Mouse (Mus musculus): Measurements from ENCODE around the gene Pcsk6. TPM values are rescaled to one million over a fixed set of nuclear protein-coding genes. Genes with fewer than 3 reads are reported as not detected.

Gene Pcsk6
- polyA plus RNA-seq, 1 experiment: 0.04 TPM

DNA sequence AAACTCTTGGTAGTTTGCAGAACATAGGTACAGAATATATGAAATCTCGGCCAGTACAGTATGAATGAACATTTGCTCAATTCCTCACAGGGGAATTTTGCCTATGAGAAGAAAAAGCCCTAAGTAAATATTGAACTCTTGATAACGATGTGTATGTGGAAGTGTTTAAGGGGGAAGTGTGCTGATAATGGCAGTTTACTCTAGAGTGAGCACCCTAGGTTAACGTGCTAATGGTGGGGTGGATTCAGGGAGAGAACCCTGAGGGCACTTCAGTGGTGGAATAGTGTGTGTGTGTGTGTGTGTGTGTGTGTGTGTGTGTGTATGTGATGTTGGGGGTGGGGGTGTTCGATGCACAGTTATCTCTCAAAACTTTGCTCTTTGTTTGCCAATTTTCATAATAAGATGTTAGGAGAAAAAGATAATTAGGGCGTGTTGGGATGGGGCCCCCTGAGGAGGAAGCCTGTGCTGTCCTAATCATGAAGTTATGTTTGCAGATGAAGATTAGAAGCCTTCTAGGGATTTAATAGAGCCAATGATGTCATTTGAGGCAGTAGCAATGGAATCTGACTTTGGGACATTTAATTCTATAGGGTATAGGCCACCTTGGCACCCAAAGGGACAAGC lies 19.2 kb downstream of the Pcsk6 start:
- Histone ChIP-seq H3K79me2 (ENCODE audit: control insufficient read depth, insufficient read depth) (no peaks in the 10 kb centered on the region), H3K4me3 (no peak overlapping the region), H3ac (ENCODE audit: control insufficient read depth, insufficient read length) (no peak overlapping the region), H3K27me3 (ENCODE audit: control insufficient read depth, insufficient read depth, insufficient read length) (no peaks in the 10 kb centered on the region), H3K4me2 (ENCODE audit: low read depth) (no peak overlapping the region), H3K36me3 (ENCODE audit: control insufficient read depth, insufficient read depth) (no peaks in the 10 kb centered on the region)
- no peak for TF ChIP-seq USF1 (IDR thresholded peaks at IDR 0.05; ENCODE audit: low read depth)
- no peak for TF ChIP-seq SRF (IDR thresholded peaks at IDR 0.05; ENCODE audit: control insufficient read depth, insufficient read length, low read depth)
- TF ChIP-seq MAX (IDR thresholded peaks at IDR 0.05; ENCODE audit: low read depth): no peak
- TF ChIP-seq E2F4 (IDR thresholded peaks at IDR 0.05; ENCODE audit: insufficient read depth): no peak
- TF ChIP-seq POLR2A (IDR thresholded peaks at IDR 0.05; ENCODE audit: insufficient read length, low read depth): no peak
- no peak for TF ChIP-seq MYOG (IDR thresholded peaks at IDR 0.05; ENCODE audit: control insufficient read depth in 1 of 3, insufficient read depth in 1 of 3, insufficient read length in 2 of 3, low read depth in 2 of 3)
- TF ChIP-seq CEBPB (IDR thresholded peaks at IDR 0.05; ENCODE audit: insufficient read depth, poor library complexity, severe bottlenecking): no peak
- TF ChIP-seq MYOD1 (IDR thresholded peaks at IDR 0.05; ENCODE audit: control insufficient read depth in 1 of 3, insufficient read length in 2 of 3, low read depth in 2 of 3): no peak
- TF ChIP-seq TCF3 (IDR thresholded peaks at IDR 0.05; ENCODE audit: insufficient read length, low read depth): no peak
- TF ChIP-seq REST (IDR thresholded peaks at IDR 0.05; ENCODE audit: insufficient read depth, insufficient read length): no peak
- TF ChIP-seq POLR2AphosphoS2 (IDR thresholded peaks at IDR 0.05; ENCODE audit: insufficient read length, low read depth): no peak
- TF ChIP-seq TCF12 (IDR thresholded peaks at IDR 0.05; ENCODE audit: insufficient read depth, poor library complexity, severe bottlenecking): no peak

DNA sequence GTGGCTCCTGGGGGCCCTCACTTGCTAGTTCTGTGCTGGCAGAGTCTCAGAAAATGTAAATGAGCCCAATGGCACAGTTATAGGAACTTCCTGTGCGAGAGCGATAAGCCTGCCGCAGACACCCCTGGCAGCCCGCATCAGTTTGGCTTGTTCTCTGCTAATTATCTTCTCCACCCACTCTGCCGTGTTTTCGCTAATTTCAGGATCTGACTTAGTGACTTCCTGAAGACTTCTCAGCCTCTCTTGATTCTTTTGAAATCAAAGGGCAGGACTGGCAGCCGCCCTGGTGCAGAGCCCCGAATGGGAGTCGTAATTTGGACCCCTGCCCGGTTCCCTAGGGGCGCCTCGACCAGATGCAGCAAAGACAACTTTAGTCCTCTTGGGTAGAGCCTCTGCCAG lies 19.8 kb downstream of the Pcsk6 start:
- Histone ChIP-seq H3K36me3 (ENCODE audit: control insufficient read depth, insufficient read depth) (no peaks in the 10 kb centered on the region), H3K79me2 (ENCODE audit: control insufficient read depth, insufficient read depth) (no peaks in the 10 kb centered on the region), H3ac (ENCODE audit: control insufficient read depth, insufficient read length) (no peak overlapping the region), H3K27me3 (ENCODE audit: control insufficient read depth, insufficient read depth, insufficient read length) (no peaks in the 10 kb centered on the region), H3K4me3 (no peak overlapping the region), H3K4me2 (ENCODE audit: low read depth) (no peak overlapping the region)
- no peak for TF ChIP-seq TCF3 (IDR thresholded peaks at IDR 0.05; ENCODE audit: insufficient read length, low read depth)
- no peak for TF ChIP-seq POLR2A (IDR thresholded peaks at IDR 0.05; ENCODE audit: insufficient read length, low read depth)
- no peak for TF ChIP-seq E2F4 (IDR thresholded peaks at IDR 0.05; ENCODE audit: insufficient read depth)
- TF ChIP-seq REST (IDR thresholded peaks at IDR 0.05; ENCODE audit: insufficient read depth, insufficient read length): no peak
- no peak for TF ChIP-seq POLR2AphosphoS2 (IDR thresholded peaks at IDR 0.05; ENCODE audit: insufficient read length, low read depth)
- no peak for TF ChIP-seq CEBPB (IDR thresholded peaks at IDR 0.05; ENCODE audit: insufficient read depth, poor library complexity, severe bottlenecking)
- no peak for TF ChIP-seq MYOD1 (IDR thresholded peaks at IDR 0.05; ENCODE audit: control insufficient read depth in 1 of 3, insufficient read length in 2 of 3, low read depth in 2 of 3)
- no peak for TF ChIP-seq TCF12 (IDR thresholded peaks at IDR 0.05; ENCODE audit: insufficient read depth, poor library complexity, severe bottlenecking)
- TF ChIP-seq USF1 (IDR thresholded peaks at IDR 0.05; ENCODE audit: low read depth): no peak
- TF ChIP-seq MYOG (IDR thresholded peaks at IDR 0.05; ENCODE audit: control insufficient read depth in 1 of 3, insufficient read depth in 1 of 3, insufficient read length in 2 of 3, low read depth in 2 of 3): no peak
- no peak for TF ChIP-seq MAX (IDR thresholded peaks at IDR 0.05; ENCODE audit: low read depth)
- no peak for TF ChIP-seq SRF (IDR thresholded peaks at IDR 0.05; ENCODE audit: control insufficient read depth, insufficient read length, low read depth)

DNA sequence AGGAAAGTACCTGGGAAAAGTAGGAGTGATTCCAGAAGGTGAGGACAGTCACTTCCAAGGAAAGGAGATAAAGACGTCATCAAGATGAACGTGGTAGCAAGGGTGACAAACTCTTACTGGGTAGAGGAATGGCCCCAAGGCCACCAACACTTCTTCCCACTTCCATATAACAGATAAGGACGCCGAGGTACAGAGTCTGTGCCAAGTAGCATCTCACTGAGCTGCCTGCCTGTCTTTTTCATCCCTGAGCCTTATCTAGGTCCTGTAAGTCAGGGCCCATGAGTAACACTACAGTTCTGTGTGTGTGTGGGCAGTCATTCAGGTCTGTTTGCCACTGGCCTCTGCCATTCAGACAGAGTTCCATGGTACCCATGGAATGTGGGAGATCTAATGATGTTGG lies 23.4 kb downstream of the Pcsk6 start:
- TF ChIP-seq MYOG (IDR thresholded peaks at IDR 0.05; ENCODE audit: control insufficient read depth in 1 of 3, insufficient read depth in 1 of 3, insufficient read length in 2 of 3, low read depth in 2 of 3) (no peak), POLR2A (IDR thresholded peaks at IDR 0.05; ENCODE audit: insufficient read length, low read depth) (no peak), TCF12 (IDR thresholded peaks at IDR 0.05; ENCODE audit: insufficient read depth, poor library complexity, severe bottlenecking) (no peak), POLR2AphosphoS2 (IDR thresholded peaks at IDR 0.05; ENCODE audit: insufficient read length, low read depth) (no peak), MYOD1 (IDR thresholded peaks at IDR 0.05; ENCODE audit: control insufficient read depth in 1 of 3, insufficient read length in 2 of 3, low read depth in 2 of 3) (no peak), CEBPB (IDR thresholded peaks at IDR 0.05; ENCODE audit: insufficient read depth, poor library complexity, severe bottlenecking) (no peak), TCF3 (IDR thresholded peaks at IDR 0.05; ENCODE audit: insufficient read length, low read depth) (no peak), USF1 (IDR thresholded peaks at IDR 0.05; ENCODE audit: low read depth) (no peak), SRF (IDR thresholded peaks at IDR 0.05; ENCODE audit: control insufficient read depth, insufficient read length, low read depth) (no peak), E2F4 (IDR thresholded peaks at IDR 0.05; ENCODE audit: insufficient read depth) (no peak), REST (IDR thresholded peaks at IDR 0.05; ENCODE audit: insufficient read depth, insufficient read length) (no peak), MAX (IDR thresholded peaks at IDR 0.05; ENCODE audit: low read depth) (no peak)
- H3K27me3 ChIP-seq (ENCODE audit: control insufficient read depth, insufficient read depth, insufficient read length): peaks cover 9% of the 10 kb centered on the region
- no peak overlapping the region for H3ac ChIP-seq (ENCODE audit: control insufficient read depth, insufficient read length)

DNA sequence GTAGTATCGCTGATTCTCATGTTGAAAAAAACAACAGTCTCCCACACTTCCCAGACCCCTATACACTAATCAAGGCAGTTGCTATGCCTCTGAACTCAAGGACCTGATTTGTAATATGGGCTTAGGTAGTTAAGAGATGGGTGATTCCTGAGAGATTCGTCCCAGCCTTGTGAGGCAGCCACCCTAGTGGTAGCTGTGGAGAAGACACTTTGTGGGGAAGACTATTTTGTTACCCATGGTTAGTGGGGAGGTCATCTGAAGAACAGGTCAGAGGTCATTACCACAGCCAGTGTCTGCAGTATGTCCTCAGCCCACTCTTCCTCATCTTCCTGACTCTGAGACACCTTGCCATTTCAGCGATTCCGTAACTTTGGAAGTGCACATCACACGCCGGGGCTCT lies 24.3 kb downstream of the Pcsk6 start:
- TF ChIP-seq TCF3 (IDR thresholded peaks at IDR 0.05; ENCODE audit: insufficient read length, low read depth) (no peak), CEBPB (IDR thresholded peaks at IDR 0.05; ENCODE audit: insufficient read depth, poor library complexity, severe bottlenecking) (no peak), MYOG (IDR thresholded peaks at IDR 0.05; ENCODE audit: control insufficient read depth in 1 of 3, insufficient read depth in 1 of 3, insufficient read length in 2 of 3, low read depth in 2 of 3) (no peak), POLR2AphosphoS2 (IDR thresholded peaks at IDR 0.05; ENCODE audit: insufficient read length, low read depth) (no peak), POLR2A (IDR thresholded peaks at IDR 0.05; ENCODE audit: insufficient read length, low read depth) (no peak), E2F4 (IDR thresholded peaks at IDR 0.05; ENCODE audit: insufficient read depth) (no peak), USF1 (IDR thresholded peaks at IDR 0.05; ENCODE audit: low read depth) (no peak), TCF12 (IDR thresholded peaks at IDR 0.05; ENCODE audit: insufficient read depth, poor library complexity, severe bottlenecking) (no peak), MAX (IDR thresholded peaks at IDR 0.05; ENCODE audit: low read depth) (no peak), SRF (IDR thresholded peaks at IDR 0.05; ENCODE audit: control insufficient read depth, insufficient read length, low read depth) (no peak), MYOD1 (IDR thresholded peaks at IDR 0.05; ENCODE audit: control insufficient read depth in 1 of 3, insufficient read length in 2 of 3, low read depth in 2 of 3) (no peak), REST (IDR thresholded peaks at IDR 0.05; ENCODE audit: insufficient read depth, insufficient read length) (no peak)
- no peak overlapping the region for H3ac ChIP-seq (ENCODE audit: control insufficient read depth, insufficient read length)
- H3K4me2 ChIP-seq (ENCODE audit: low read depth): no peak overlapping the region
- H3K4me3 ChIP-seq: no peak overlapping the region
- no peaks in the 10 kb centered on the region for H3K36me3 ChIP-seq (ENCODE audit: control insufficient read depth, insufficient read depth)
- peaks cover 14% of the 10 kb centered on the region for H3K27me3 ChIP-seq (ENCODE audit: control insufficient read depth, insufficient read depth, insufficient read length)
- no peaks in the 10 kb centered on the region for H3K79me2 ChIP-seq (ENCODE audit: control insufficient read depth, insufficient read depth)

More for the DNA sequence above, 23.4 kb downstream of the Pcsk6 start:
- Histone ChIP-seq H3K36me3 (ENCODE audit: control insufficient read depth, insufficient read depth) (no peaks in the 10 kb centered on the region), H3K4me3 (no peak overlapping the region), H3K79me2 (ENCODE audit: control insufficient read depth, insufficient read depth) (no peaks in the 10 kb centered on the region), H3K4me2 (ENCODE audit: low read depth) (no peak overlapping the region)

All from myocyte (in vitro differentiated cells).